Comparison of ENCODE assay signal across 17 mouse cellular contexts in genomic region chr10:109521681-109522080, GRCm38 (mm10).
"Had no signal": no experiment of that assay in that cellular context is flagged by ENCODE, and none has a peak within 500 bp of the region (broad histone marks: within the 10 kb centered on the region; RNA-seq: fewer than 3 reads in every experiment).

No protein-coding gene starts in this region.

- DNase-seq: lung, adult 18-20 months; lung, embryonic 14.5 days; lung, postnatal 10 days; lung, postnatal 4 days; midbrain, embryonic 14.5 days; retina, postnatal 1 day; right cerebral cortex, adult 18-20 months; right cerebral cortex, postnatal 25 days; right cerebral cortex, postnatal 4 days; spleen, adult 18-20 months; thymus, adult 18-20 months; thymus, postnatal 25 days had no signal

- H3K4me1 ChIP-seq: midbrain, embryonic 10.5 days; midbrain, embryonic 12.5 days; neural tube, embryonic 13.5 days; neural tube, embryonic 15.5 days had no signal

- H3K27me3 ChIP-seq: midbrain, embryonic 12.5 days; neural tube, embryonic 13.5 days; neural tube, embryonic 15.5 days had no signal

- H3K9me3 ChIP-seq: midbrain, embryonic 10.5 days; midbrain, embryonic 12.5 days; neural tube, embryonic 13.5 days; neural tube, embryonic 15.5 days had no signal

- H3K27ac ChIP-seq: midbrain, embryonic 10.5 days; midbrain, embryonic 12.5 days; neural tube, embryonic 13.5 days; neural tube, embryonic 15.5 days had no signal

- H3K9ac ChIP-seq: lung, embryonic 14.5 days; midbrain, embryonic 12.5 days; neural tube, embryonic 13.5 days; neural tube, embryonic 15.5 days had no signal

- H3K4me3 ChIP-seq: midbrain, embryonic 10.5 days; midbrain, embryonic 12.5 days; myocyte; neural tube, embryonic 13.5 days; neural tube, embryonic 15.5 days had no signal

- H3K36me3 ChIP-seq: midbrain, embryonic 10.5 days; midbrain, embryonic 12.5 days; neural tube, embryonic 13.5 days; neural tube, embryonic 15.5 days had no signal
